Mouse (Mus musculus) spleen, adult 2 months (tissue): Measurements from ENCODE around the gene Ccnc.

ENCODE experiments used
- CTCF ChIP-seq: fragments of 200-500 bp; IDR thresholded peaks from 2 replicates; pipeline ENCODE4 v1.5.1; 2011; ENCODE audit warnings: mild to moderate bottlenecking, inconsistent platforms; ENCODE audit not compliant: insufficient read depth, insufficient read length, insufficient replicate concordance; ENCODE audit errors: extremely low read depth
- POLR2A ChIP-seq: fragments of 200-500 bp; IDR thresholded peaks from 2 replicates; pipeline ENCODE4 v1.6.1; 2011; ENCODE audit warnings: low read depth, low read length, inconsistent platforms

DNA sequence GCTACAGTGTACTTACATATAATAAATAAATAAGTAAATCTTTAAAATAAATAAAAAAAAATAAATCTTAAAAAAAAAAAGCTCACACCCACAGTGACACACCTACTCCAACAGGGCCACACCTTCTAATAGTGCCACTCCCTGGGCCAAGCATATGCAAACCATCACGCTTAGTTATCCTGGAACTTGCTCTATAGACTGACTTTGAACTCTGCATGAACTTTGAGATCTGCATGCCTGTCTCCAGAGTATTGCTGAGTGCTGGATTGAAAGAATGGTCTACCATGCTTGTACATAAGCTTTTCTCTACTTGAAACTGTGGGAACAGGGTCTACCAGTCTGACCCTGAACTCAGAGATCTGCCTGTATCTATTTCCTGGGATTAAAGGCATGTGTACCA is 43.6 kb downstream of the Ccnc start:
- TF ChIP-seq CTCF (no peak), POLR2A (no peak)
